Mouse (Mus musculus) thymus, adult 2 months (tissue): ENCODE results near the gene Hs6st1. TPM values are rescaled to one million over a fixed set of nuclear protein-coding genes. Genes with fewer than 3 reads are reported as not detected.

ENCODE experiments used
- DNase-seq: peaks from one replicate; pipeline ENCODE4 v3.0.0; 2021
- H3K27ac ChIP-seq: fragments of 200-500 bp; 2 replicates; pipeline ENCODE4 v1.5.1; 2012; ENCODE audit warnings: low read length, control low read depth; ENCODE audit not compliant: control insufficient read depth, insufficient read depth
- H3K27me3 ChIP-seq: fragments of 200-500 bp; 2 replicates; pipeline ENCODE4 v1.6.1; 2012; ENCODE audit warnings: mild to moderate bottlenecking, low read length, moderate library complexity, mixed read lengths; ENCODE audit not compliant: control insufficient read depth, insufficient read depth
- H3K36me3 ChIP-seq: fragments of 200-500 bp; 2 replicates; pipeline ENCODE4 v1.6.1; 2012; ENCODE audit warnings: mild to moderate bottlenecking, low read length, moderate library complexity; ENCODE audit not compliant: control insufficient read depth, insufficient read depth
- H3K4me1 ChIP-seq: fragments of 200-500 bp; replicated peaks from 2 replicates; pipeline ENCODE4 v1.6.1; 2012; ENCODE audit warnings: low read length; ENCODE audit not compliant: control insufficient read depth, insufficient read depth
- H3K4me3 ChIP-seq: fragments of 200-500 bp; 2 replicates; pipeline ENCODE4 v1.5.1; 2012; ENCODE audit warnings: mild to moderate bottlenecking, low read length, control low read depth, moderate library complexity; ENCODE audit not compliant: control insufficient read depth, insufficient read depth
- CTCF ChIP-seq: fragments of 200-500 bp; IDR thresholded peaks from 2 replicates; pipeline ENCODE4 v1.5.1; 2012; ENCODE audit warnings: mild to moderate bottlenecking, control low read depth, low read length, moderate library complexity, borderline replicate concordance; ENCODE audit not compliant: control insufficient read depth, poor library complexity, insufficient read depth; ENCODE audit errors: extremely low read depth
- POLR2A ChIP-seq: fragments of 200-500 bp; IDR thresholded peaks from 2 replicates; pipeline ENCODE4 v1.6.1; 2012; ENCODE audit warnings: mild to moderate bottlenecking, low read length, control low read depth, moderate library complexity; ENCODE audit not compliant: control insufficient read depth, poor library complexity, insufficient read depth; ENCODE audit errors: extremely low read depth
- WGBS: fragments of 180-500 bp; shearing (Covaris S2); methylation state at CpG from one replicate; pipeline ENCODE4 v1.1.7; 2018; 5-methylcytosine and 5-hydroxymethylcytosine counted together
- polyA plus RNA-seq: library from polyadenylated mRNA; depleted of rRNA; stranded (reverse); fragments of >200 nt; gene quantifications from 2 replicates; pipeline ENCODE4 v1.2.3, GENCODE M21; 2012

Hs6st1 gene
- polyA plus RNA-seq, 1 experiment: 128 TPM

DNA sequence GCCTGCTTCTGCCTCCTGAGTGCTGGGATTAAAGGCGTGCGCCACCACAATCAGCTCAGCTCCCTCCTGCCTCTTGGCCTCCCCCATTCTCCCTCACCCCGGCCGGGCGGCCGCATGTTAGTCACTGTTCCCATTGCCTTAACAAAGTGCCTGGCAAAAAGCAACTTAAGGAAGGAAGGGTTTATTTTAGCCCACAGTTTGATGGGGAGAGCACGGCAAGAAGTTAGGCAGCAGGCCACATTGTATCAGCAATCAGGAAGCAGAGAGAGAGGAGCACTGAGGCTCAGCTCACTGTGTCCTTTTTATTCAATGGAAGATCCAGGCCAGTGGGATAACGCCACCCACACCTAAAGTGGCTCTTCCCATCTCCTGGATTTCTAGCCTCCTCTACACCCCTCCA is 61.7 kb downstream of the Hs6st1 start:
- no peaks in the 10 kb centered on the region for H3K36me3 ChIP-seq
- H3K4me1 ChIP-seq: peaks cover 36% of the 10 kb centered on the region
- no peak overlapping the region for H3K27ac ChIP-seq
- 98% methylated on average over 8 of the region's 8 CpGs for WGBS
- no peaks in the 10 kb centered on the region for H3K27me3 ChIP-seq
- DNase-seq: no peak
- TF ChIP-seq POLR2A: no peak
- TF ChIP-seq CTCF: no peak
- no peak overlapping the region for H3K4me3 ChIP-seq

GRCm38 (mm10) chr1:36130307-36131035 is 62.3 kb downstream of the Hs6st1 start:
- no peaks in the 10 kb centered on the region for H3K36me3 ChIP-seq
- H3K27me3 ChIP-seq: no peaks in the 10 kb centered on the region
- H3K4me3 ChIP-seq: no peak overlapping the region
- DNase-seq: no peak
- WGBS: 92% methylated on average over 4 of the region's 4 CpGs
- TF ChIP-seq CTCF: no peak
- peaks cover 36% of the 10 kb centered on the region for H3K4me1 ChIP-seq
- no peak overlapping the region; the same call in 1 of the 2 replicates for H3K27ac ChIP-seq

GRCm38 (mm10) chr1:36131154-36131553 is 63.0 kb downstream of the Hs6st1 start:
- H3K36me3 ChIP-seq: no peaks in the 10 kb centered on the region
- peak; percentile 63 for DNase-seq
- H3K27ac ChIP-seq: peak overlapping the region; percentile 75
- H3K27me3 ChIP-seq: no peaks in the 10 kb centered on the region
- TF ChIP-seq POLR2A (no peak), CTCF (no peak)
- peaks cover 36% of the 10 kb centered on the region for H3K4me1 ChIP-seq
- WGBS: 6% methylated on average over 4 of the region's 4 CpGs
- H3K4me3 ChIP-seq: no peak overlapping the region

DNA sequence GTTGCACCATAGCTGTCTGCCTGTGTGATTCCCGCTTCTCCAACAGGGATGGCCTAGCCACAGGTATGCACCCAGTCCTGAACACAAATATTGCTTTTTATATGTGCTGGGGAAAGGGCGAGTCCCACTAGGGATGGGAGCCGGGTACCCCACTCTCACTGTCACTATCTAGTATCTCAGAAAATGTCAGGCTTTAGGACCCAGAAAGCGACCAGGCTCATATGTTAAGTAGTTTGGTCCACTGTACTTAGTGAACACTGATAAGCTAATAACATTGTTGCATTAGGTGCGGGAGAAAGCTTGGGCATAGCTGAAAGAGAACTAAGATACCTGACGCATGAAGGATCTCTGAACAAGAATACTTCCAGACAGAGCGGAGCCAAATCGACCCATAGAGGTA is 63.6 kb downstream of the Hs6st1 start:
- DNase-seq: no peak
- Histone ChIP-seq H3K27me3 (no peaks in the 10 kb centered on the region), H3K27ac (peak overlapping the region; percentile 75), H3K4me1 (peaks cover 36% of the 10 kb centered on the region), H3K36me3 (no peaks in the 10 kb centered on the region), H3K4me3 (no peak overlapping the region)
- TF ChIP-seq POLR2A: no peak
- TF ChIP-seq CTCF: no peak
- WGBS: 84% methylated on average over 8 of the region's 8 CpGs

DNA sequence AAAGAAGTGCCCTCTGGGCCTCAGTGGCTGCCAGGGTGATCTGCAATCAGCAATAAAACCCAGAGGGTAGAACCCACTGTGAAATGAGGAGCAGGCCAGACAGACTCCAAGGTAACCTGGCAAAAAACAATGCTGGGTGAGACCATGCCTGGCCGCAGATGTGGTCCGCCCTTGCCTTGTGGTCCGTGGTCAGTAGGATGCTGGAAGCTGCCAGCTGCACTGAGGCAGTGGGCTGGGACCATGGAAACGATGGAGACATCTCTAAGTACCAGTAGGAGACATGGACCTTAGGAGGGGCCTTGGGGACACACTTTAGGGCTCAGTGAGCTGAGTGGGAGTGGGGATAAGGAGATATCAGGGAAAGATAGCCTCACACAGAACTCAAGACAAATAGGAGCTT is 64.0 kb downstream of the Hs6st1 start:
- H3K4me3 ChIP-seq: no peak overlapping the region
- WGBS: 62% methylated on average over 4 of the region's 4 CpGs
- H3K36me3 ChIP-seq: no peaks in the 10 kb centered on the region
- peaks cover 36% of the 10 kb centered on the region for H3K4me1 ChIP-seq
- peak overlapping the region; percentile 14; the same call in 1 of the 2 replicates for H3K27ac ChIP-seq
- DNase-seq: no peak
- no peak for TF ChIP-seq CTCF
- H3K27me3 ChIP-seq: no peaks in the 10 kb centered on the region

DNA sequence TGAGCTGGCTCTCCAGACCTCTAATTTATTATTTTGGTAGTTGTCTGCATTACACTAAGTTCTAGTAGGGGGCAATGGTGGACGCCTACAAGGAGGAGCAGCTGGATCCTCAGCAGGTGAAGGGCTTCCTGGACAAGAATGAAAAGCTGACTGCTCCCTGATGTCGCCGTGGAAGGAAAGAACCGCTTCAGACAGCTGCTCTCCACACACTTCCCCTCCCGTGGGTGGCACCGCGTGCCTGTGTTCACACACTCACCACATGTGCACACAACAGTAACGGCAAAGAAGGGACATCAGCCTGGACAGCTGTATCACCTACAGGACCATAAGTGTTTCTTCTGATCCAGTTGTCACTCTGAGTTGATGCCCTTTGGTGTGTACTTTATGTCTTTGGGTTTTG is 64.8 kb downstream of the Hs6st1 start:
- no peak overlapping the region for H3K27ac ChIP-seq
- no peaks in the 10 kb centered on the region for H3K27me3 ChIP-seq
- peaks cover 40% of the 10 kb centered on the region for H3K4me1 ChIP-seq
- 8% methylated on average over 8 of the region's 8 CpGs for WGBS
- H3K4me3 ChIP-seq: no peak overlapping the region
- no peaks in the 10 kb centered on the region for H3K36me3 ChIP-seq
- peak; percentile 55 for DNase-seq
- no peak for TF ChIP-seq CTCF
- TF ChIP-seq POLR2A: no peak

DNA sequence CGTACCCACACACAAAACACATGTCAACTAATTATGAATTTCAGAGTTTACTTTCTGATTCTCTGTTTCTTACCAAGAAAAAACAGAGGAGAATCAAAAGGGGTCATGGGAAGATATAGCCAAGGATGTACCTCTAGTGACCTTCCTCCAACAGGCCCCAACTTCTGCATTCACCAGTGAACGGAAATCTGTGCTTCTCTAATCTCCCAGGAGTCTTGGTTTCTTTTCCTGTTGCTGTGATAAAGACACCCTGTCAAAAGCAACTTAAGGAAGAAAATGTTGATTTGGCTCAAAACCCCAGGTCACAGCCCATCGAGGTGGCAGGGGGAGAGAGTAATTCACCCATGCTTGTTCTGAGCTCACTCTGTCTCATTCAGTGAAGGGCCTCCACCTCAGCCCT is 65.4 kb downstream of the Hs6st1 start:
- no peak for DNase-seq
- Histone ChIP-seq H3K27ac (no peak overlapping the region), H3K4me1 (peaks cover 43% of the 10 kb centered on the region), H3K36me3 (no peaks in the 10 kb centered on the region), H3K4me3 (no peak overlapping the region), H3K27me3 (no peaks in the 10 kb centered on the region)
- 52% methylated on average over 3 of the region's 3 CpGs for WGBS
- no peak for TF ChIP-seq CTCF
- no peak for TF ChIP-seq POLR2A
